Mouse (Mus musculus) myocyte (in vitro differentiated cells): ENCODE measurements around the gene Ass1. TPM values are rescaled to one million over a fixed set of nuclear protein-coding genes. Genes with fewer than 3 reads are reported as not detected.

Source experiments
- H3K27me3 ChIP-seq: one replicate; pipeline ENCODE4 v1.6.1; 2011; ENCODE audit not compliant: control insufficient read depth, insufficient read depth, insufficient read length
- H3K36me3 ChIP-seq: one replicate; pipeline ENCODE4 v1.6.1; 2011; ENCODE audit not compliant: control insufficient read depth, insufficient read depth
- H3K4me2 ChIP-seq: one replicate; pipeline ENCODE4 v1.6.1; 2011; ENCODE audit warnings: low read depth, control low read depth
- H3K4me3 ChIP-seq: one replicate; pipeline ENCODE4 v1.5.1; 2011; ENCODE audit warnings: mild to moderate bottlenecking, control low read depth, moderate library complexity
- H3K79me2 ChIP-seq: one replicate; pipeline ENCODE4 v1.6.1; 2011; ENCODE audit not compliant: control insufficient read depth, insufficient read depth
- H3ac ChIP-seq: one replicate; pipeline ENCODE4 v1.6.1; 2011; ENCODE audit not compliant: control insufficient read depth, insufficient read length
- CEBPB ChIP-seq: IDR thresholded peaks from 2 replicates; pipeline ENCODE4 v1.6.1; 2011; ENCODE audit warnings: mild to moderate bottlenecking, moderate library complexity; ENCODE audit not compliant: poor library complexity, insufficient read depth, severe bottlenecking
- E2F4 ChIP-seq: IDR thresholded peaks from one replicate; pipeline ENCODE4 v1.6.1; 2011; ENCODE audit warnings: mild to moderate bottlenecking, control low read depth, moderate library complexity; ENCODE audit not compliant: insufficient read depth
- MAX ChIP-seq: IDR thresholded peaks from one replicate; pipeline ENCODE4 v1.6.1; 2011; ENCODE audit warnings: low read depth, mild to moderate bottlenecking, control low read depth
- MYOD1 ChIP-seq, 3 experiments: IDR thresholded peaks; one replicate each; pipeline ENCODE4 v1.6.1; 2011; ENCODE audit warnings: control low read depth in 2 of 3, low read depth in 2 of 3, mild to moderate bottlenecking in 2 of 3, moderate library complexity in 1 of 3; ENCODE audit not compliant: insufficient read length in 2 of 3, control insufficient read depth in 1 of 3
- MYOG ChIP-seq, 3 experiments: IDR thresholded peaks; one replicate each; pipeline ENCODE4 v1.6.1; 2011; ENCODE audit warnings: control low read depth in 2 of 3, low read depth in 2 of 3, mild to moderate bottlenecking in 2 of 3; ENCODE audit not compliant: insufficient read length in 2 of 3, control insufficient read depth in 1 of 3, insufficient read depth in 1 of 3
- POLR2A ChIP-seq: IDR thresholded peaks from one replicate; pipeline ENCODE4 v1.6.1; 2011; ENCODE audit warnings: low read depth, mild to moderate bottlenecking, control low read depth, moderate library complexity; ENCODE audit not compliant: insufficient read length
- POLR2AphosphoS2 ChIP-seq: IDR thresholded peaks from one replicate; pipeline ENCODE4 v1.6.1; 2011; ENCODE audit warnings: low read depth, control low read depth; ENCODE audit not compliant: insufficient read length
- REST ChIP-seq: IDR thresholded peaks from one replicate; pipeline ENCODE4 v1.6.1; 2011; ENCODE audit warnings: mild to moderate bottlenecking, control low read depth, moderate library complexity; ENCODE audit not compliant: insufficient read depth, insufficient read length
- SRF ChIP-seq: IDR thresholded peaks from one replicate; pipeline ENCODE4 v1.6.1; 2011; ENCODE audit warnings: low read depth; ENCODE audit not compliant: control insufficient read depth, insufficient read length
- TCF12 ChIP-seq: IDR thresholded peaks from one replicate; pipeline ENCODE4 v1.6.1; 2011; ENCODE audit warnings: mild to moderate bottlenecking, control low read depth; ENCODE audit not compliant: poor library complexity, insufficient read depth, severe bottlenecking
- TCF3 ChIP-seq: IDR thresholded peaks from one replicate; pipeline ENCODE4 v1.6.1; 2011; ENCODE audit warnings: low read depth, control low read depth; ENCODE audit not compliant: insufficient read length
- USF1 ChIP-seq: IDR thresholded peaks from one replicate; pipeline ENCODE4 v1.6.1; 2011; ENCODE audit warnings: low read depth, mild to moderate bottlenecking, control low read depth, moderate library complexity
- polyA plus RNA-seq: library from polyadenylated mRNA; unstranded; fragments of >200 nt; fragmentation: generic; extraction: Trizol; gene quantifications from one replicate; pipeline ENCODE4 v1.2.1, GENCODE M21; 2012; ENCODE audit warnings: missing spikeins

The Ass1 gene
- polyA plus RNA-seq, 1 experiment, result 71.5 TPM

DNA sequence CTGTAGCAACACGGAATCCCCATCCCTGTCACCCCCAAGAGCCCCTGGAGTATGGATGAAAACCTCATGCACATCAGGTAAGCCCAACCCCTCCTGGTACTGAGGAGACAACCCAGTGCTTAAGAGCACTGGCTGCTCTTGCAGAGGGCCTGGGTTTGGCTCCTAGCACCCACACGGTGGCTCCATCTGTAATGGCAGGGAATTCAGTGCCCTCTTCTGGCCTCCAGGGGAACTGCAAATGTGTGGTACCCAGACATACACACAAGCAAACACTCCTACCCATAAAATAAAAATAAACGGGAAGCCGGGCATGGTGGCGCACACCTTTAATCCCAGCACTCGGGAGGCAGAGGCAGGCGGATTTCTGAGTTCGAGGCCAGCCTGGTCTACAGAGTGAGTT is 22.3 kb downstream of the Ass1 start:
- Histone ChIP-seq H3K4me3 (no peak overlapping the region), H3K36me3 (no peaks in the 10 kb centered on the region), H3K27me3 (no peaks in the 10 kb centered on the region), H3K79me2 (no peaks in the 10 kb centered on the region), H3ac (no peak overlapping the region), H3K4me2 (no peak overlapping the region)
- TF ChIP-seq TCF12, result no peak
- no peak for TF ChIP-seq CEBPB
- TF ChIP-seq TCF3, result no peak
- TF ChIP-seq SRF, result no peak
- TF ChIP-seq POLR2A, result no peak
- TF ChIP-seq POLR2AphosphoS2, result no peak
- TF ChIP-seq REST, result no peak

DNA sequence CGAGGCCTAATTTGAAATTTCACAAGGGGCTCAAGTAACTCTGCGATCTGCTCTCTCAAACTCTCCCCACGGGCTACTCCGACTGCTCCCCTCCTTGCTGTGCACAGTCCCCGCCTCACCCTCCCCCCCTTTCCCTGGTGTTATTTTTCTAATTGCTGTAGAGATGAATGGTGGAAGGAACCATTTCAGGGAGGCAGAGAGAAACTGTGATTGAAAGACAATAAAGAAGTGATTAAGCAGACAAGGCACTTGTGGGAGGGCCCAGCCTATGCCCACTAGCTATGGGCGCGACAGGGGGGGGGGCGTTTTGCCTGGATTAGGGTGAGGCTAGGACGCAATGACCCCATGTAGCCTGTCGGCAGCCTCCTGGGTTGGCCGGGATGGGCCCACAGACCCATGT is 23.2 kb downstream of the Ass1 start:
- Histone ChIP-seq H3K4me3 (no peak overlapping the region), H3K79me2 (no peaks in the 10 kb centered on the region), H3K36me3 (no peaks in the 10 kb centered on the region), H3ac (no peak overlapping the region), H3K27me3 (no peaks in the 10 kb centered on the region), H3K4me2 (no peak overlapping the region)
- TF ChIP-seq REST (no peak), CEBPB (no peak)

DNA sequence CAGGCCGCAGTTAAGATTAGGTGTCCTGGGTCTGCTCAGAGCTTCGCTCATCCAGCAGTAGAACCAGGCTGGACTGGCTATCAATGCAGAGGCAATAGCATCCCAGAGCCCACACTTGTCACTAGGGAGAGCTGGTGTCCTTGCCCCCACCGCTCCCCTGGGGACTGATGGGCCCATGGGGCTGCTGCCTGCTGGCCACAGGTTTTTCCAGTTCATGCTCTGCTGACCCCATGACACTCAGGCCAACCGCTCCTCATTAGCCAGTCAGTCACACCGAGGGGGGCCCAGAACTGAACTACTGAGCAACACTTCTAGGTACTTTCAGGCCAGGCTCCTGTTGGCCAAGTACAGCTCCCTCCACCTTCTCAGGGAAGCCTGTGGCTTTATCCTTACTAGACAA is 24.3 kb downstream of the Ass1 start:
- Histone ChIP-seq H3K4me3 (no peak overlapping the region), H3K27me3 (no peaks in the 10 kb centered on the region), H3K36me3 (no peaks in the 10 kb centered on the region), H3K79me2 (no peaks in the 10 kb centered on the region), H3K4me2 (no peak overlapping the region), H3ac (no peak overlapping the region)
- TF ChIP-seq MYOD1 (IDR thresholded peaks at IDR 0.05; ENCODE audit: control insufficient read depth in 1 of 3, insufficient read length in 2 of 3, low read depth in 2 of 3) (no peak), POLR2AphosphoS2 (no peak), SRF (no peak), MYOG (IDR thresholded peaks at IDR 0.05; ENCODE audit: control insufficient read depth in 1 of 3, insufficient read depth in 1 of 3, insufficient read length in 2 of 3, low read depth in 2 of 3) (no peak), TCF12 (no peak), CEBPB (no peak), USF1 (no peak), POLR2A (no peak), REST (no peak), MAX (no peak), TCF3 (no peak), E2F4 (no peak)

DNA sequence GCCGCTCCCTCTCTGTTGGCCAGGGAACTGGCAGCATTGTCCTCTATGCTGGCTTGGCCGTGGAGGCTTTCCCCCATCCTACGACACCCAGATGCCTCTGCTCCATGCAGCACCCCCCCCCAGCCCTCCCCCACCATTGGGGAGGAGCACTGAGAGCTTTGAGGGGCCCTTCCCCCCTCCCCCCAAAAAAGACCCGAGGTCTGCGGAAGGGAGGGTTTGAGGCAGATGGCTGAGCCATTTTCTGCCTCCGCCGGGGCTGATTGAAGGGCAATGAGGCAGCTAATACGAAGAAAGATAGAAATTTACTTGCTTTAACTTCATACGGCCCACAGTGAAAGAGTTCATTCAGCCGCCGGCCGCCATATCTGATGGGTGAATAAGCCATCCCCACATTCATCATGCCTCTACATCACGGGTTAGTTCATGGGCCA is 25.1 kb downstream of the Ass1 start:
- no peaks in the 10 kb centered on the region for H3K27me3 ChIP-seq

DNA sequence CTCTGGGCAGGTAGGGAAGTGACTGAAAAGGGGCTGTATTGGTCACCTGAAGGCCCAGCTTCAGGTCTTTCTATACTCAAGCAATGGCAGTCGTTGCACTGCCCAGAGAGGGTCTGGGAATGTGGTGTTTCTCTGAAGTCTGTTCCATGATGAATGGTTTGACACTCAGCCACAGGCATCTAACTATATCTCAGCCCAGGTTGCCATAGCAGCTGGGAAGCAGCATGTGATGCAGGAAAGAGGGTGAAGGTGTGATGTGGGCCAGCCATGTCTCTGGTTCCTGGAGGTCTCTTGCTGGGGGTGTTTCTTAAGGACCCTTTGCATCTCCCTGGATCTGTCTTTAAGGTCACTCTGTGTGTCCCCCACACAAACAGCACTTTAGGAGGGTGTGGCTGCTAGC is 26.1 kb downstream of the Ass1 start:
- no peak overlapping the region for H3K4me3 ChIP-seq
- H3K27me3 ChIP-seq, result no peaks in the 10 kb centered on the region
- no peak overlapping the region for H3K4me2 ChIP-seq
- no peak for TF ChIP-seq REST
- no peak for TF ChIP-seq TCF12
- TF ChIP-seq POLR2AphosphoS2, result no peak
- no peak for TF ChIP-seq TCF3
- no peak for TF ChIP-seq USF1
- no peak for TF ChIP-seq SRF
- TF ChIP-seq MAX, result no peak
- no peak for TF ChIP-seq CEBPB
- TF ChIP-seq MYOG (IDR thresholded peaks at IDR 0.05; ENCODE audit: control insufficient read depth in 1 of 3, insufficient read depth in 1 of 3, insufficient read length in 2 of 3, low read depth in 2 of 3), result no peak
- TF ChIP-seq E2F4, result no peak
- no peak for TF ChIP-seq POLR2A
- TF ChIP-seq MYOD1 (IDR thresholded peaks at IDR 0.05; ENCODE audit: control insufficient read depth in 1 of 3, insufficient read length in 2 of 3, low read depth in 2 of 3), result no peak
- H3ac ChIP-seq, result no peak overlapping the region
- no peaks in the 10 kb centered on the region for H3K36me3 ChIP-seq
- no peaks in the 10 kb centered on the region for H3K79me2 ChIP-seq

More for the DNA sequence above, 25.1 kb downstream of the Ass1 start:
- no peak for TF ChIP-seq SRF
- no peak for TF ChIP-seq MAX
- no peak for TF ChIP-seq TCF3
- no peak for TF ChIP-seq CEBPB
- no peak for TF ChIP-seq POLR2AphosphoS2
- TF ChIP-seq POLR2A, result no peak
- no peak for TF ChIP-seq MYOG (IDR thresholded peaks at IDR 0.05; ENCODE audit: control insufficient read depth in 1 of 3, insufficient read depth in 1 of 3, insufficient read length in 2 of 3, low read depth in 2 of 3)
- no peak for TF ChIP-seq USF1
- TF ChIP-seq TCF12, result no peak
- no peak for TF ChIP-seq MYOD1 (IDR thresholded peaks at IDR 0.05; ENCODE audit: control insufficient read depth in 1 of 3, insufficient read length in 2 of 3, low read depth in 2 of 3)
- no peak for TF ChIP-seq REST
- no peak for TF ChIP-seq E2F4
- Histone ChIP-seq H3ac (no peak overlapping the region), H3K4me2 (no peak overlapping the region), H3K79me2 (no peaks in the 10 kb centered on the region), H3K4me3 (no peak overlapping the region), H3K36me3 (no peaks in the 10 kb centered on the region)
